Mouse (Mus musculus) bone marrow, adult 2 months (tissue): Measurements from ENCODE around the gene Cd320.

ENCODE experiments used
- CTCF ChIP-seq: fragments of 200-500 bp; IDR thresholded peaks from 2 replicates; pipeline ENCODE4 v1.5.1; 2011; ENCODE audit warnings: low read length, control low read depth; ENCODE audit not compliant: control insufficient read depth, insufficient read depth
- POLR2A ChIP-seq: fragments of 200-500 bp; IDR thresholded peaks from 2 replicates; pipeline ENCODE4 v1.6.1; 2011; ENCODE audit warnings: low read depth, mild to moderate bottlenecking, control low read depth, low read length, borderline replicate concordance; ENCODE audit not compliant: control insufficient read depth

GRCm38 (mm10) chr17:33865330-33866030 lies 22.6 kb downstream of the Cd320 start:
- TF ChIP-seq POLR2A (no peak), CTCF (peak; percentile 70)
